Mouse (Mus musculus): Measurements from ENCODE around the gene Cd72. TPM values are rescaled to one million over a fixed set of nuclear protein-coding genes. Genes with fewer than 3 reads are reported as not detected.

The Cd72 gene
- polyA plus RNA-seq, 1 experiment from 2014 or later: 5.2 TPM

GRCm38 (mm10) chr4:43398014-43398413 is 56.4 kb downstream of the Cd72 start:
- H3K4me3 ChIP-seq (ENCODE audit: low read length): no peak overlapping the region
- no peaks in the 10 kb centered on the region for H3K27me3 ChIP-seq (ENCODE audit: control insufficient read depth, insufficient read depth, low read length)
- H3K4me1 ChIP-seq (ENCODE audit: control insufficient read depth, insufficient read depth, low read length): peaks cover 48% of the 10 kb centered on the region
- no peak overlapping the region for H3K27ac ChIP-seq (ENCODE audit: low read depth, low read length)
- no peaks in the 10 kb centered on the region for H3K36me3 ChIP-seq (ENCODE audit: control insufficient read depth, insufficient read depth, low read length)
- WGBS: 68% methylated on average over 4 of the region's 4 CpGs
- H3K9ac ChIP-seq (ENCODE audit: low read depth, low read length): no peak overlapping the region
- ATAC-seq (ENCODE audit: low FRiP score, low TSS enrichment): no peak
- H3K9me3 ChIP-seq (ENCODE audit: control insufficient read depth, low read length): no peaks in the 10 kb centered on the region
- H3K4me2 ChIP-seq (replicated peaks; ENCODE audit: low read depth, low read length): no peak overlapping the region

Other genes starting within 250 kb of the Cd72 start
- 0.31 and 0.43 TPM in 2 replicates for gene Atp8b5, start 187.5 kb downstream of the Cd72 start, polyA plus RNA-seq (2014; fragmentation: Nextera tagmentation; extraction: Ambion mirVana)
- gene Rusc2, start 72.6 kb downstream of the Cd72 start, polyA plus RNA-seq (2014; fragmentation: Nextera tagmentation; extraction: Ambion mirVana): 8.9 and 11.2 TPM in 2 replicates
- 0.24 and 0.38 TPM in 2 replicates for gene Fam166b, start 25.5 kb downstream of the Cd72 start, polyA plus RNA-seq (2014; fragmentation: Nextera tagmentation; extraction: Ambion mirVana)
- 11.4 and 14.9 TPM in 2 replicates for gene Tesk1, start 12.7 kb downstream of the Cd72 start, polyA plus RNA-seq (2014; fragmentation: Nextera tagmentation; extraction: Ambion mirVana)
- not detected in 2 replicates for gene Sit1, start 29.1 kb upstream of the Cd72 start, polyA plus RNA-seq (2014; fragmentation: Nextera tagmentation; extraction: Ambion mirVana)
- gene Ccdc107, start 38.3 kb upstream of the Cd72 start, polyA plus RNA-seq (2014; fragmentation: Nextera tagmentation; extraction: Ambion mirVana): 59.4 and 72.2 TPM in 2 replicates
- gene Arhgef39, start 45.1 kb upstream of the Cd72 start, polyA plus RNA-seq (2014; fragmentation: Nextera tagmentation; extraction: Ambion mirVana): 36.4 and 38.2 TPM in 2 replicates
- 0.80 and 1.3 TPM in 2 replicates for gene Car9, start 52.3 kb upstream of the Cd72 start, polyA plus RNA-seq (2014; fragmentation: Nextera tagmentation; extraction: Ambion mirVana)
- 208 and 212 TPM in 2 replicates for gene Tpm2, start 69.1 kb upstream of the Cd72 start, polyA plus RNA-seq (2014; fragmentation: Nextera tagmentation; extraction: Ambion mirVana)
- gene Creb3, start 107.7 kb upstream of the Cd72 start, polyA plus RNA-seq (2014; fragmentation: Nextera tagmentation; extraction: Ambion mirVana): 50.2 and 55.7 TPM in 2 replicates
- gene Tln1, start 108.1 kb upstream of the Cd72 start, polyA plus RNA-seq (2014; fragmentation: Nextera tagmentation; extraction: Ambion mirVana): 72.6 and 87.2 TPM in 2 replicates
- 27.9 and 34.4 TPM in 2 replicates for gene Rgp1, start 124.1 kb upstream of the Cd72 start, polyA plus RNA-seq (2014; fragmentation: Nextera tagmentation; extraction: Ambion mirVana)
- 13.1 and 17.9 TPM in 2 replicates for gene Gba2, start 124.2 kb upstream of the Cd72 start, polyA plus RNA-seq (2014; fragmentation: Nextera tagmentation; extraction: Ambion mirVana)
- gene Msmp, start 129.9 kb upstream of the Cd72 start, polyA plus RNA-seq (2014; fragmentation: Nextera tagmentation; extraction: Ambion mirVana): 0.63 and 1.0 TPM in 2 replicates
- gene Npr2, start 177.3 kb upstream of the Cd72 start, polyA plus RNA-seq (2014; fragmentation: Nextera tagmentation; extraction: Ambion mirVana): 6.0 and 11.1 TPM in 2 replicates
- gene Spag8, start 199.0 kb upstream of the Cd72 start, polyA plus RNA-seq (2014; fragmentation: Nextera tagmentation; extraction: Ambion mirVana): 0.93 and 1.3 TPM in 2 replicates
- gene Hint2, start 201.8 kb upstream of the Cd72 start, polyA plus RNA-seq (2014; fragmentation: Nextera tagmentation; extraction: Ambion mirVana): 107 and 136 TPM in 2 replicates
- gene Tmem8b, start 214.3 kb upstream of the Cd72 start, polyA plus RNA-seq (2014; fragmentation: Nextera tagmentation; extraction: Ambion mirVana): 2.6 and 3.2 TPM in 2 replicates
- gene Fam221b, start 214.5 kb upstream of the Cd72 start, polyA plus RNA-seq (2014; fragmentation: Nextera tagmentation; extraction: Ambion mirVana): 2.6 and 3.7 TPM in 2 replicates
- not detected in 2 replicates for gene Olfr70, start 246.2 kb upstream of the Cd72 start, polyA plus RNA-seq (2014; fragmentation: Nextera tagmentation; extraction: Ambion mirVana)

Data from kidney, embryonic 14.5 days (tissue).